9 mouse cellular contexts compared by ENCODE assay signal in genomic region chr9:67584871-67585270, GRCm38 (mm10). TPM values are rescaled to one million over a fixed set of nuclear protein-coding genes. Genes with fewer than 3 reads are reported as not detected.
DNase-seq lines count a peak whose midpoint lies in the region; ATAC-seq and TF ChIP-seq lines count a peak whose summit lies in the region.
"Had no signal": no experiment of that assay in that cellular context is flagged by ENCODE, and none has a peak within 500 bp of the region (broad histone marks: within the 10 kb centered on the region; RNA-seq: fewer than 3 reads in every experiment).

No protein-coding gene starts in this region.

- H3K27me3 ChIP-seq in liver, adult 2 months (ENCODE audit: control insufficient read depth, insufficient read depth, low read length) = no peaks in the 10 kb centered on the region
- no peaks in the 10 kb centered on the region for H3K27me3 ChIP-seq in liver, embryonic 11.5 days (replicated peaks; ENCODE audit: control insufficient read depth, insufficient read depth, low read length)
- H3K27me3 ChIP-seq in heart, embryonic 12.5 days (replicated peaks) = no peaks in the 10 kb centered on the region
- no peaks in the 10 kb centered on the region for H3K27me3 ChIP-seq in kidney, postnatal 0 days (ENCODE audit: insufficient read depth, low read length)
- H3K27me3 ChIP-seq in stomach, embryonic 16.5 days (ENCODE audit: control insufficient read depth, insufficient read depth, low read length) = no peaks in the 10 kb centered on the region
- no peaks in the 10 kb centered on the region for H3K27me3 ChIP-seq in hindbrain, embryonic 16.5 days (replicated peaks; ENCODE audit: control insufficient read depth, insufficient read depth, low read length)
- H3K27me3 ChIP-seq in midbrain, embryonic 10.5 days (ENCODE audit: low read depth, poor library complexity, severe bottlenecking) = no peaks in the 10 kb centered on the region
- H3K27me3 ChIP-seq: megakaryocyte, embryonic 14.5 days had no signal

- no peaks in the 10 kb centered on the region; the same call in 1 of the 2 replicates for H3K79me2 ChIP-seq in liver, adult 2 months (ENCODE audit: control insufficient read depth, insufficient read depth, low read length)

- ATAC-seq in liver, embryonic 11.5 days (replicated peaks; ENCODE audit: low FRiP score) = no peak
- no peak for ATAC-seq in heart, embryonic 12.5 days (ENCODE audit: insufficient number of reproducible peaks, low FRiP score)
- peak; percentile 66; the same call in 1 of the 2 replicates for ATAC-seq in kidney, postnatal 0 days (replicated peaks; ENCODE audit: low FRiP score, low read depth)
- ATAC-seq in stomach, embryonic 16.5 days (ENCODE audit: insufficient read depth, low FRiP score) = peak; percentile 61; the same call in 1 of the 2 replicates
- ATAC-seq in hindbrain, embryonic 16.5 days = no peak

- H3K4me2 ChIP-seq in liver, embryonic 11.5 days = no peak overlapping the region
- H3K4me2 ChIP-seq in heart, embryonic 12.5 days = no peak overlapping the region
- no peak overlapping the region for H3K4me2 ChIP-seq in kidney, postnatal 0 days (ENCODE audit: low read length)
- H3K4me2 ChIP-seq in stomach, embryonic 16.5 days (ENCODE audit: low read depth, low read length) = no peak overlapping the region
- H3K4me2 ChIP-seq in hindbrain, embryonic 16.5 days (ENCODE audit: low read length) = no peak overlapping the region

- no peaks in the 10 kb centered on the region for H3K9me3 ChIP-seq in liver, embryonic 11.5 days (ENCODE audit: control insufficient read depth, low read length)
- H3K9me3 ChIP-seq in heart, embryonic 12.5 days (replicated peaks) = no peaks in the 10 kb centered on the region
- H3K9me3 ChIP-seq in kidney, postnatal 0 days (replicated peaks; ENCODE audit: low read length) = no peaks in the 10 kb centered on the region
- no peaks in the 10 kb centered on the region for H3K9me3 ChIP-seq in stomach, embryonic 16.5 days (replicated peaks; ENCODE audit: control insufficient read depth, low read length)
- no peaks in the 10 kb centered on the region for H3K9me3 ChIP-seq in hindbrain, embryonic 16.5 days (ENCODE audit: control insufficient read depth, low read length)
- no peaks in the 10 kb centered on the region for H3K9me3 ChIP-seq in midbrain, embryonic 10.5 days (replicated peaks)

- H3K9ac ChIP-seq in liver, adult 2 months (ENCODE audit: low read depth, low read length) = no peak overlapping the region
- no peak overlapping the region for H3K9ac ChIP-seq in liver, embryonic 11.5 days (ENCODE audit: low read depth, low read length)
- H3K9ac ChIP-seq in heart, embryonic 12.5 days = no peak overlapping the region
- no peak overlapping the region for H3K9ac ChIP-seq in kidney, postnatal 0 days (ENCODE audit: low read depth, low read length)
- H3K9ac ChIP-seq in stomach, embryonic 16.5 days (ENCODE audit: low read length) = no peak overlapping the region
- no peak overlapping the region for H3K9ac ChIP-seq in hindbrain, embryonic 16.5 days (ENCODE audit: low read depth, low read length)

- 94% methylated on average over 10 of the region's 10 CpGs for WGBS in liver, adult 2 months
- WGBS in liver, embryonic 11.5 days = 87% methylated on average over 10 of the region's 10 CpGs
- 75% methylated on average over 10 of the region's 10 CpGs for WGBS in heart, embryonic 12.5 days
- 60% methylated on average over 10 of the region's 10 CpGs for WGBS in kidney, postnatal 0 days
- 65% methylated on average over 10 of the region's 10 CpGs for WGBS in stomach, embryonic 16.5 days
- 84% methylated on average over 10 of the region's 10 CpGs for WGBS in hindbrain, embryonic 16.5 days
- WGBS in midbrain, embryonic 10.5 days = 92% methylated on average over 10 of the region's 10 CpGs

- no peaks in the 10 kb centered on the region for H3K4me1 ChIP-seq in liver, adult 2 months (ENCODE audit: control insufficient read depth, insufficient read depth, low read length)
- H3K4me1 ChIP-seq in liver, embryonic 11.5 days (replicated peaks; ENCODE audit: control insufficient read depth, insufficient read depth, low read length) = no peaks in the 10 kb centered on the region; the same call in 1 of the 2 replicates
- H3K4me1 ChIP-seq in heart, embryonic 12.5 days (replicated peaks) = peaks cover 77% of the 10 kb centered on the region
- 0 out of 2 replicates have a peak, but pooled peaks cover 4% of the 10 kb centered on the region for H3K4me1 ChIP-seq in kidney, postnatal 0 days (replicated peaks; ENCODE audit: insufficient read depth, low read length)
- peaks cover 11% of the 10 kb centered on the region for H3K4me1 ChIP-seq in stomach, embryonic 16.5 days (ENCODE audit: control insufficient read depth, insufficient read depth, low read length)
- H3K4me1 ChIP-seq in hindbrain, embryonic 16.5 days (ENCODE audit: control insufficient read depth, insufficient read depth, low read depth, low read length) = no peaks in the 10 kb centered on the region
- H3K4me1 ChIP-seq in midbrain, embryonic 10.5 days = peaks cover 3% of the 10 kb centered on the region; the same call in 1 of the 2 replicates
- H3K4me1 ChIP-seq: megakaryocyte, embryonic 14.5 days had no signal

- DNase-seq in liver, adult 2 months (ENCODE audit: extremely low read depth, low read depth, low spot score) = peak; percentile 34
- no peak for DNase-seq in liver, embryonic 11.5 days (ENCODE audit: low spot score)
- peak; percentile 75 for DNase-seq in kidney, postnatal 0 days (ENCODE audit: low spot score)
- no peak for DNase-seq in midbrain, embryonic 10.5 days (ENCODE audit: low spot score)
- DNase-seq in spleen, postnatal 14 days (ENCODE audit: low spot score in 2 of 2) = no peak

- no peaks in the 10 kb centered on the region for H3K36me3 ChIP-seq in liver, adult 2 months (ENCODE audit: control insufficient read depth, insufficient read depth, low read length)
- H3K36me3 ChIP-seq in liver, embryonic 11.5 days (ENCODE audit: control insufficient read depth, insufficient read depth, low read length) = no peaks in the 10 kb centered on the region
- no peaks in the 10 kb centered on the region for H3K36me3 ChIP-seq in heart, embryonic 12.5 days
- H3K36me3 ChIP-seq in kidney, postnatal 0 days (ENCODE audit: insufficient read depth, low read length) = no peaks in the 10 kb centered on the region
- no peaks in the 10 kb centered on the region for H3K36me3 ChIP-seq in stomach, embryonic 16.5 days (ENCODE audit: control insufficient read depth, insufficient read depth, low read length)
- no peaks in the 10 kb centered on the region for H3K36me3 ChIP-seq in hindbrain, embryonic 16.5 days (ENCODE audit: control insufficient read depth, insufficient read depth, low read length)
- H3K36me3 ChIP-seq in midbrain, embryonic 10.5 days = no peaks in the 10 kb centered on the region

- no peak overlapping the region for H3K27ac ChIP-seq in liver, adult 2 months (replicated peaks; ENCODE audit: insufficient read depth, low read depth, low read length)
- H3K27ac ChIP-seq in liver, embryonic 11.5 days (ENCODE audit: low read depth, low read length) = no peak overlapping the region
- 0 out of 2 replicates have a peak overlapping the region, but pooled peaks have one; percentile 3 for H3K27ac ChIP-seq in heart, embryonic 12.5 days (ENCODE audit: poor library complexity, severe bottlenecking)
- no peak overlapping the region for H3K27ac ChIP-seq in kidney, postnatal 0 days
- peak overlapping the region; percentile 19; the same call in 1 of the 2 replicates for H3K27ac ChIP-seq in stomach, embryonic 16.5 days (ENCODE audit: low read length)
- H3K27ac ChIP-seq in hindbrain, embryonic 16.5 days (ENCODE audit: low read depth, low read length) = no peak overlapping the region
- H3K27ac ChIP-seq in midbrain, embryonic 10.5 days (replicated peaks) = no peak overlapping the region

- no peak for TF ChIP-seq CTCF in liver, adult 2 months (IDR thresholded peaks at IDR 0.05; ENCODE audit: low read depth, low read length)
- no peak for TF ChIP-seq CTCF in kidney, postnatal 0 days (IDR thresholded peaks at IDR 0.05; ENCODE audit: low read depth)

- TF ChIP-seq POLR2A in liver, adult 2 months (IDR thresholded peaks at IDR 0.05; ENCODE audit: extremely low read depth, insufficient read depth, low read length) = no peak

- H3K4me3 ChIP-seq in liver, adult 2 months (ENCODE audit: insufficient read depth, low read depth, low read length) = no peak overlapping the region
- H3K4me3 ChIP-seq in liver, embryonic 11.5 days (ENCODE audit: low read depth, low read length) = no peak overlapping the region
- no peak overlapping the region for H3K4me3 ChIP-seq in heart, embryonic 12.5 days
- no peak overlapping the region for H3K4me3 ChIP-seq in kidney, postnatal 0 days (replicated peaks; ENCODE audit: low read depth, low read length)
- no peak overlapping the region for H3K4me3 ChIP-seq in stomach, embryonic 16.5 days (replicated peaks; ENCODE audit: low read length)
- H3K4me3 ChIP-seq in hindbrain, embryonic 16.5 days (ENCODE audit: low read length) = no peak overlapping the region
- H3K4me3 ChIP-seq in midbrain, embryonic 10.5 days = no peak overlapping the region
- H3K4me3 ChIP-seq: megakaryocyte, embryonic 14.5 days had no signal

RNA-seq across cellular contexts. Expression of gene Tln2, which starts 25.4 kb away (rescaled TPM):
- 4.6 and 5.5 TPM in 2 replicates for total RNA-seq in liver, adult 2 months (2014; rRNA removed)
- 1.9 and 2.6 TPM in 2 replicates for polyA plus RNA-seq in liver, adult 2 months (2012; rRNA removed)
- 10.2 and 12.7 TPM in 2 replicates for polyA plus RNA-seq in liver, embryonic 11.5 days (2014; fragmentation: Nextera tagmentation; extraction: Ambion mirVana)
- polyA plus RNA-seq in heart, embryonic 12.5 days (2016; fragmentation: Nextera tagmentation; extraction: Ambion mirVana) = 57.3 and 58.9 TPM in 2 replicates
- 24.8 and 25.6 TPM in 2 replicates for polyA plus RNA-seq in kidney, postnatal 0 days (2015; fragmentation: Nextera tagmentation; extraction: Ambion mirVana)
- 22.0 and 25.4 TPM in 2 replicates for polyA plus RNA-seq in stomach, embryonic 16.5 days (2015; fragmentation: Nextera tagmentation; extraction: Ambion mirVana)
- 28.5 and 37.9 TPM in 2 replicates for polyA plus RNA-seq in hindbrain, embryonic 16.5 days (2015; fragmentation: Nextera tagmentation; extraction: Ambion mirVana)
- 20.7 and 23.3 TPM in 2 replicates for polyA plus RNA-seq in midbrain, embryonic 10.5 days (2016; fragmentation: Nextera tagmentation; extraction: Ambion mirVana)

Comparison
In these comparisons a context has a peak if more than half of its experiments do, and no peak if none do; other contexts are left out.
1. DNase-seq: peak in liver, adult 2 months (single experiment) and kidney, postnatal 0 days (single experiment); none in liver, embryonic 11.5 days (single experiment), midbrain, embryonic 10.5 days (single experiment) and spleen, postnatal 14 days (0 of 2).
2. H3K27ac ChIP-seq: peak in heart, embryonic 12.5 days (single experiment) and stomach, embryonic 16.5 days (single experiment); none in liver, adult 2 months (single experiment), liver, embryonic 11.5 days (single experiment), kidney, postnatal 0 days (single experiment), hindbrain, embryonic 16.5 days (single experiment) and midbrain, embryonic 10.5 days (single experiment).
3. ATAC-seq: peak in kidney, postnatal 0 days (single experiment) and stomach, embryonic 16.5 days (single experiment); none in liver, embryonic 11.5 days (single experiment), heart, embryonic 12.5 days (single experiment) and hindbrain, embryonic 16.5 days (single experiment).